Mouse (Mus musculus): ENCODE measurements around the gene Psma3.

DNA sequence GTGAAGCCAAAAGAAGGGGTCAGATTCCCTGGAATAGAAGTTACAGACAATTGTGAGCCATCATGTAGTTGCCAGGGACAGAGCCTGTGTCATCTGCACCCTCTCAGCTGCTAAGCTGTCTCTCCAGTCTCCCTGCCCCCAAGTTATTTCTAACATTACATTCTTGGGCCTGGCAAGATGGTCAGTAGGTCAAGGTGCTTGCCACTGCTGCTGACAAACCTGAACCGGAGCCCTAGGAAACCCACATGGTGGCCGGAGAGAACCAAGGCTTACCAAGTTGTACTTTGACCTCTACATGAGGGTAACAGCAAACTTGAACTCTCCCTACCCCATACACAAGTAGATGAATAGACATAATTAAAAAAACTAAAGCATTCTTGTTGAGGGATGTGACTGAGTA, 70.1 kb downstream of the Psma3 start:
- TF ChIP-seq CTCF (conservative IDR thresholded peaks at IDR 0.05; ENCODE audit: insufficient read depth, insufficient read length, low read depth, low read length): no peak
- TF ChIP-seq POLR2A (IDR thresholded peaks at IDR 0.05; ENCODE audit: low read depth, low read length): no peak

Data from kidney, adult 2 months (tissue).